Mouse (Mus musculus) MEL (cell line): ENCODE data around the gene Tmem184a.

Experiments used
- EP300 ChIP-seq, 2 experiments: IDR thresholded peaks; 2 replicates each; pipeline ENCODE4 v1.6.1; 2011; ENCODE audit warnings: improper control_type of control experiment in 2 of 2, low read length in 2 of 2, low read depth in 1 of 2, mild to moderate bottlenecking in 1 of 2
- POLR2A ChIP-seq, 2 experiments: IDR thresholded peaks; 2 replicates each; pipeline ENCODE4 v1.6.1; 2011 to 2012; ENCODE audit warnings: low read length in 2 of 2, mild to moderate bottlenecking in 2 of 2, control low read depth in 1 of 2, improper control_type of control experiment in 1 of 2, low read depth in 1 of 2, moderate library complexity in 1 of 2; ENCODE audit not compliant: control insufficient read depth in 1 of 2, insufficient read depth in 1 of 2, poor library complexity in 1 of 2
- POLR2AphosphoS5 ChIP-seq: IDR thresholded peaks from 2 replicates; pipeline ENCODE4 v1.6.1; 2012; ENCODE audit warnings: low read depth, borderline replicate concordance, mild to moderate bottlenecking, inconsistent platforms, low read length, moderate library complexity, mixed read lengths
- RAD21 ChIP-seq: IDR thresholded peaks from 2 replicates; pipeline ENCODE4 v1.6.1; 2011; ENCODE audit warnings: mild to moderate bottlenecking, low read depth, low read length, improper control_type of control experiment
- SMC3 ChIP-seq: IDR thresholded peaks from 2 replicates; pipeline ENCODE4 v1.6.1; 2011; ENCODE audit warnings: low read depth, low read length, improper control_type of control experiment

DNA sequence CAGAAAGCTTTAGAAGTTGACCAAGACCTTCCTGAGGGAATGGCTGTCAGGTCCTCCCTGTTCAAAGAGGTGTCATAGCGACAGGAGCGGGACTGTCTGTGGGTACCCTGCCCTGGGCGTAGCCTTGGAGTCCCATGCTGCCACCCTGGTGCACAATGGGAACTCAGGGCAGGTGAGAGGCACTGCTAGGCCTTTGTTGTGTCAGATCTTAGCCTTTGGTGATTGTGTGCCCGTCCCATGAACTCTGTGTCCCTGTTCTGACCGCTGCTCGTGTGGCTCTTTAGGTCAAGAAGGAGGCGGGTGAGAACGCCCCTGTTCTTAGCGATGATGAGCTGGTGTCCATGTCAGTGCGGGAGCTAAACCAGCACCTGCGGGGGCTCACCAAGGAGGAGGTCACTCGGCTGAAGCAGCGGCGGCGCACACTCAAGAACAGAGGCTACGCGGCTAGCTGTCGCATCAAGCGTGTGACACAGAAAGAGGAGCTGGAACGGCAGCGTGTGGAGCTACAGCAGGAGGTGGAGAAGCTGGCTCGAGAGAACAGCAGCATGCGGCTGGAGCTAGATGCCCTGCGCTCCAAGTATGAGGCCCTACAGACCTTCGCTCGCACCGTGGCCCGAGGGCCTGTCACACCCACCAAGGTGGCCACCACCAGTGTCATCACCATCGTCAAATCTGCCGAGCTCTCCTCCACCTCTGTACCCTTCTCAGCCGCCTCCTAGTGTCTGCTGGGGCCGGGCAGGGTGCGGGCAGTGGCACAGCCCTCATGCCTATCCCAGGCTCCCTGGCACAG lies 19.7 kb downstream of the Tmem184a start:
- TF ChIP-seq POLR2AphosphoS5 (no peak), RAD21 (no peak), POLR2A (IDR thresholded peaks at IDR 0.05; ENCODE audit: control insufficient read depth in 1 of 2, insufficient read depth in 1 of 2, low read depth in 1 of 2, low read length in 2 of 2, poor library complexity in 1 of 2) (no peak), SMC3 (no peak), EP300 (IDR thresholded peaks at IDR 0.05; ENCODE audit: low read depth in 1 of 2, low read length in 2 of 2) (no peak)
